Mouse (Mus musculus) urinary bladder, postnatal 4 days (tissue): ENCODE results near the gene Dtx3.
"Not testable (repeated sequence)": the region's sequence is repeated elsewhere in the genome, so short reads cannot be mapped to it uniquely, and the experiment has no call there.

Experiments used
- DNase-seq, 2 experiments: peaks; one replicate each; pipeline ENCODE4 v3.0.0; 2021 to 2022; ENCODE audit warnings: low spot score in 2 of 2

Dtx3 gene

DNA sequence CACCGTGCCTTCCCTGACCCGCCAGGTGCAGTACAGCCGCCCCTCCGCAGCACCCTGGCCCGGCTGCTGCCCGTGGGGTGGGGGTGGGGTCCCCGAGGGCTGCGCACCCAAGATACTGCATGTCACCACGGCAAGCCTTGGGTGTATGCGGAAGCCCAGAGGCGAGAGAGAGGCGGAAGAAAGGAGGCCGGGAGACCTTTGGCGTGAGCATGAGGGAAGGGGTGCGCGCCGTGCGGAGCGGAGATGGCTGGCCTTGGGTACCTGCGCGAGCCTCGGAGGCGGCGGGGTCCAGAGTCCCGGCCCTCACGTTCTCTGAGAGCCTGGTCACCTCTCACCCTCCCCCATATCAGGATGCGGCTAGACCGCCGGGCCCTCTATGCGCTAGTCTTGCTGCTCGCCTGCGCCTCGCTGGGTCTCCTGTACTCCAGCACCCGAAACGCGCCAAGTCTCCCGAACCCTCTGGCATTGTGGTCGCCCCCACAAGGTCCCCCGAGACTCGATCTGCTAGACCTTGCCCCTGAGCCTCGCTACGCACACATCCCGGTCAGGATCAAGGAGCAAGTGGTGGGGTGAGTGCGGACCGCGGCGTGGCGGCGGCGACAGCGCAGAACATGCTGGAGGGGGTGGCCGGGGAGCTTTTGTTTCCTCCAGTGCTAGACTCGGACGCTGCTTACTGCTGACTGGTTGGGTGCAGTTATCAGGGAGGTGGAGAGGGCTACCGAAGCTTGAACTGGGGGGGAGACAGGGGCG, 29.7 kb downstream of the Dtx3 start:
- peak in 1 of 2 experiments; percentile 31 for DNase-seq

DNA sequence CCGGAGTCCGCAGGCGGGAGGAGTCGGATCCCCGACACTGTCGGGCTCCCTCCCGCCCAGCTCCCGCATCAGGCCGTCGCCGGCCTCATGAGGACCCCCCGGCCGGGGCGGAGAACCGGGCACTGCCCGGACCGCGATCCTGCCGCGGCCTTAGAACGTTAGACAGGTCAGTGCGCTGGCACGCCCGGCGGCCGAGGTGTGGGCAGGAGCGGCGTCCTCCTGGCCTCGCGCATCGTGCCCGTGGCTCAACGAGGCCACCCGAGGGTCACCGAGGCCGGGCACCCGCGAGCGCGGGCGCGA, 30.2 kb downstream of the Dtx3 start:
- no peak for DNase-seq

DNA sequence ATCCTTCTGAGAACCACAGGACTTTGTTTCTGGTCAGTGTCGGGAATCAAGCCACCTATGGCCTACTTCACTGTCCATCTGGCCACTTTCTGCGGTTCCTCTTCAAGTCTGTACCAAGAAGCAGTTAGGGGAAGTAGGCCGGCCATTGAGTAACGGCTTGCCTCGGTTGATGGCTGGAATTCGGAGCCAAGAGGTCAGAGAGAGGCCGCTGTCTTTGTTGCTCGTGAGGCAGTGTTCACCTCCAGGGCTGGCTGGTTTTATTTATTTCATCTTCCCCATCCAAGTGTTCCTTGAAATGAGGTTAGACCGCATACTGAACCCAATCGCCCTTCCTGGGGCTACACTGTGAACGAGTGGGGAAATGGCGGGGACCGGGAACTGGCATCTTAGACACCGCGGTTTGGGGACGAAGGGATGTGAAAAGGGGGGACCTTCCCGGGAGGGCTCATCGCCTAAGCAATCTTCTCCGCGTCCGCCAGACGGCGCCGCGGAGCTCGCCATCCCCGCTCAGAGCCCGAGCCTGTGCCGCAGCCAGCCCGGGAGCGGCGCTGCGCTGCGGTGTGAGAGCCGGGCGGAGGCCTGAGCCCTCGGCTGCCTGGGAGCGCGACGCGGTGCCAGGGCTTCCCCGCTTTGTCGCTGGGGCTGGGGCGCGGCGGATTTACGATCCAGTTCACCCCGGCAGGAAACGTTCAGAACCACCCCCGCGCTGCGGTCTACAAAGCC, 30.7 kb downstream of the Dtx3 start, which contains the start of gene B4galnt1:
Gene B4galnt1, plus strand, starts transcription at position 595 of the 723 bp plus-strand sequence.
- DNase-seq = peak in 1 of 2 experiments; percentile 62

DNA sequence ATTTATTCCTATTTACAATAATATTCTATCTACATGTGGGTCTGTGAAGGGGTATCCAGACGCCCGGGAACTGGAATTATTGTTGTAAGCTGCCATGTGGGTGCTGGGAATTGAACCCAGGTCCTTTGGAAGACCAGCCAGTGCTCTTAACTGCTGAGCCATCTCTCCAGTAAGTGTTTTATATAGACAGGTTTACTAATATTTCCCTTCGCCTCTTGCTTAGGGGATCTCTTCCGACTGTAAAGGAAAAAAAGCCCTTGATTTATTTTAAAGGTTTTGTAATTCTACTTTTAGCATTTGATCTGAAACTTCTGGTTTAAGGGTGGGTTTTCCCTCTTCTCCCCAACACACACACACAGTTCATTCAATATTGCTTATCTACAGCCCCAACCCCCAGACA, 31.3 kb downstream of the Dtx3 start:
- DNase-seq = no peak

DNA sequence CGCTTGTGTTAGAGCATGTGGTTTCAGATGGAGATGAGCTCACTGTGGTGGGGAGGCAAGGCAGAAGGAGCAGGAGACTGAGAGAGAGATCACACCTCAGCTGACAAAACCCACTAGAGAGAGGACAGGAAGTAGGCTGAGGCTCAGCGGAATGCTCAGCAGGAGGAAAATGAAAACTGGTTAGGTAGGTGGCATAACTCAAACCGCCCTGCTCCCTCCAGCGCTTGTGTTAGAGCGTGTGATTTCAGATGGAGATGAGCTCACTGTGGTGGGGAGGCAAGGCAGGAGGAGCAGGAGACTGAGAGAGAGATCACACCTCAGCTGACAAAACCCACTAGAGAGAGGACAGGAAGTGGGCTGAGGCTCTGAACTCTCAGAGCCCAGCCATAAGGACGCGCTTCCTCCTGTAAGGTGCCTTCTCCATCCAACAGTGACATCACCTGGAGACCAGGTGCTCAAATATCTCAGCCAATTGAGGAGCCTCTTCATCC, 32.7 kb downstream of the Dtx3 start:
- DNase-seq = not testable (repeated sequence)

DNA sequence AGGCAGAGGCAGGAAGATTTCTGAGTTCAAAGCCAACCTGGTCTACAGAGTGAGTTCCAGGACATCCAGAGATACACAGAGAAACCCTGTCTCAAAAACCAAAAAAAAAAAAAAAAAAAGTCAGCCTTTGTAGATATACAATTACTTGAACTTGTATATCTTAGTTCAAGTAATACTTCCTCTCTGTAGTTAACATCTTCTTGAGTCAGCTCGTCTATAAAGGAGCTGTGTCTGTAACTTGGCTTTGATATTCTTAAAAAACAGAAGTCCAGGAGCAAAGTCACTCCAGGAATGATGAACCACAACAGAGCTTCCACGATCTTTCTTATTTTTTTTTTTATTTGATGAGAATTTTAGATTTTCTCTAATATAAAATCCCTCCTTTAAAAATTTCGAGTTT, 34.8 kb downstream of the Dtx3 start:
- DNase-seq = no peak

DNA sequence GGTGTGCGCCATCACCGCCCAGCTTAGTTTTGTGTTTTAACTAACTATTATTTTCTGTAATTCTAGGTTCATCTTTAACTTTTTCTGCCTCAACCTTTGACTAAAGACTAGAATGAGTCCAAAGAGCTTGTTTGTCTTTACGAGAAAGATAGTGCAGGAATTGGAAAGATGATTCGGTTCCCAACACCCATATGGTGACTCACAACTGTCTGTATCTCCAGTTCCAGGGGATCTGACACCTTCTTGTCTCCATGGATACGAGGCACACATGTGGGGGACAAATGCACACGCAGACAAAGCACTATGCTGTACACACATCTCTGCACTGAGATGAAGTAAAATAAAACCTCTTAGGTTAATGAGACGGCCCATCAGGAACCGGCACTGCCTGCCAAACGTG, 35.4 kb downstream of the Dtx3 start:
- no peak for DNase-seq

DNA sequence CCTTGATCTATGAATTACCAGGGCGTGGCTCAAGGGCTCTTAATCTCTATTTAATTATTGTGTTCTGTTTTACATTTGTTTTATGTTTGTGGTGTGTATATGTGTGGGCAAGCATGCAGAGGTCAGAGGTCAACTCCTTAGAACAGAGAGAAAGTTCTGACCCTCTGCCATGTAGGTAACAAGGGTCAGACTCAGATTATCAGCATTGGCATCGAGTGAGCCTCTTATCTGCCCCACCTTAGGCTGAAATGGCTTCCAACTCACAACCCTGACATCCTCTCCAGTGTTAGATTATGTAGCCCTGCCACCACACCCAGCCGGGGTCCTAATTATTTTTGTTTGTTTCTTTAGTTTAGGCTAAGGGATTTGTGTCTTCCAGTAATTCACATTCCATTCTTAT, 37.1 kb downstream of the Dtx3 start:
- DNase-seq = no peak

DNA sequence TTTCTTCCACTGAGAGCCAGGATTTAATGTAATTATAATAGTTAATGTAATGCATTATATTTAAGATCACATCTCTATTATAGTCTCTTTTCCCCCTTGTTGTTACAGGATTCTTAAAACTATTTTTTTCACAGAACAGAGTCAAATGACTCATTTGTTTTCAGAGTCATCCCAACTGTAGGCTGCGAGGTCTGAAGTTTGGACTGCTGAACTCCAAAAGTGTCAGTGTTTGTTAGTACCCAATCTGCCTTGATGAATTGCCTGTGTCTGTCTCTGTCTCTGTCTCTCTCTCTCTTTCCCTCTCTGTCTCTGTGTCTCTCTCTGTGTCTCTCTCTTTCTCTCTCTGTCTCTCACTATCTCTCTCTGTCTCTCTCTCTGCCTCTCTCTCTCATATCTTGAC, 39.0 kb downstream of the Dtx3 start:
- DNase-seq = no peak

DNA sequence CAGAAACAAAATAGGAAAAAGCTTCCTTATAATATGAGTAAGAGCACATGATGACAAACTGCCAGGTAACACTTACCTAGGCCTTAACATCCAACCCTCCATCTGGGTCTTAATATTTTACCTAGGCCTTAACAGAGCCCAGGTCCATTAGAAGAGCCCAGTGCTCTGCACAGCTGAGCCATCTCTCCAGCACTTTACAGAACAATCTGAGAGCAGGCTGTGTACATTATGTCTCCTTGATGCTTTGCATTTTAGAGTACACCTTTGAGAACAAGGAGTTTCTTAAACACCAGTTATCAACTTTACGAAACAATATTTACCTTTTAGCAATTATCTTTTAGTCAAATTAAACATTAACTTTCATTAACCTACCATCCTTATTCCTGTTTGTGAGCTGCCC, 39.4 kb downstream of the Dtx3 start:
- DNase-seq = no peak

DNA sequence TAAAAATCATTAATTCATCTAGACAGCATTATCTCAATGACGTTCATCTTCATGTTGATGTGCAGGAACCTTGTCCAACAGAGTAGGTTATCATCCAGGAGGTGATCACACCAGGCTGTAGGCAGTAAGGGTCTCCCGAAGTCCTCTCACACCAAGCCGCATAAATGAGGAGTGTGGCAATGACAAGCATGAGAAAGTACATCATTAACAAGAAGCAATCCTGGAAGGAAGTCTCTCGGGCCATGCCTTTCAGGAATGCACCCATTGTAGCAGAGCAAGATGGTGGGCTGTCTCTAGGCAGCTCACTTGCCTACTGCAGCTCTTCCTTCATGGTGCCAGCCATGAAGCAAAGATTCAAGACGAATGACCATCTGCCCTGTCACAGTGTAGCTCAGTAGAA, 40.9 kb downstream of the Dtx3 start:
- no peak for DNase-seq

DNA sequence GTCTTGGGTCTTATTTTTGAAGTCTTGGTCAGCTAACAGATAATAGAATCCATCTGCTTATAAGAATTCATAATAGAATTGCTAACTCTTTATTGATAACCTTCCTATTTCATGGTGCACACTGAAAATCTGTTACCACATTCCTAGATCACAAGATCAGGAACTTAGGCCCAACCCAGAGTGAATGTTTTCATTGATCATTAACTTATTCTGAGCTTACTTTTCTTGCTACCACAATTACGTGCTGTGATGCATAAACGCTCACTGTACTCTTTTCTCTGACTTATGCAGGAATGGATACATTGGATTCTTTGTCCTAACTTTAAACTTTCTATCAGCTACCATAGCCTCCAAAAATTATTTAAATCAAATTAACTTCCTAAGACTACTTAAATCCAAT, 41.3 kb downstream of the Dtx3 start:
- no peak for DNase-seq

DNA sequence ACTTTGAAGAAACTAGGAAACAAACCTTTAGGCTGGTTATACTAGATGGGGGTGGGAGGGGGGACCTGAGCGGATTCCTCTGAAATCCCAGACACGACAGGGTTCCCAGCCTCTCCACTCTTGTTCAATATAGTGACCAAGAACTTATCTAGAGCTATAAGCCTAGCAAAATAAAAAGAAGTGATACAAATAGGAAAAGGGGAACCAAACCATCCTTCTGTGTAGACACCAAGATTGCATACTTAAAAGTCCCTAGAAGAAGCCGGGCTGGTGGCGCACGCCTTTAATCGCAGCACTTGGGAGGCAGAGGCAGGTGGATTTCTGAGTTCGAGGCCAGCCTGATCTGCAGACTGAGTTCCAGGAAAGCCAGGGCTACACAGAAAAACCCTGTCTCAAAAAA, 42.2 kb downstream of the Dtx3 start:
- no peak for DNase-seq

DNA sequence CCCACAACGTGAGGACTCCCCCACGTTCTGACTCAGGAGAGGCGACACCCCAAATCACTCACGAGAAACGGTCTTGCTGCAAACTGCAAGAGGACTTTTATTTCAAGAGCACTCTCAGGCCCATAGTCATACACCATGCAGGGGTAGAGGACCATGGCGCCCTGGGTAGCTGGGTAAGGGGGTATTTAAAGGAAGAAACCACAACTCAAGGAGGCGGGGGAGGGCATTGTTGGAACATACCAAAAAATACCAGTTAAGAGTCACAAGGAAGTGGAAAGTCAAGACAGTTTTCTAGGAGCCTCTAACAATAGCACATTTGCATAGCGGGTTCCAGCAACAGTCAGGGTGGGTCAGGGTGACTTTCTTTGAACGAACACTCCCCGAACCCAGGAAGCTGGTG, 43.0 kb downstream of the Dtx3 start:
- not testable (repeated sequence) for DNase-seq

DNA sequence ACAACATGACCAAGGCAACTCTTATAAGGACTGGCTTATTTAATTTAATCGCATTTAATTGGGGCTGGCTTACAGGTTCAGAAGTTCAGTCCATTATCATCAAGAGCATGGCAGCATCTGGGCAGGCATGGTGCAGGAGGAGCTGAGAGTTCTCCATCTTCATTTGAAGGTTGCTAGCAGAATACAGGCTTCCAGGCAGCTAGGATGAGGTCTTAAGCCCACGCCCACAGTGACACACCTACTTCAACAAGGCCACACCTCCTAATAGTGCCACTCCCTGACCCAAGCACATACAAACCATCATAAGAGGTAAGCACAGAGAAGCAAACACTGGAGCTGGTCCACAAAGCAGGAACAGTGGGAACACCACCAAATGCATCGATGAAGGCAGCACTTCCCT, 44.3 kb downstream of the Dtx3 start:
- DNase-seq = not testable (repeated sequence)

DNA sequence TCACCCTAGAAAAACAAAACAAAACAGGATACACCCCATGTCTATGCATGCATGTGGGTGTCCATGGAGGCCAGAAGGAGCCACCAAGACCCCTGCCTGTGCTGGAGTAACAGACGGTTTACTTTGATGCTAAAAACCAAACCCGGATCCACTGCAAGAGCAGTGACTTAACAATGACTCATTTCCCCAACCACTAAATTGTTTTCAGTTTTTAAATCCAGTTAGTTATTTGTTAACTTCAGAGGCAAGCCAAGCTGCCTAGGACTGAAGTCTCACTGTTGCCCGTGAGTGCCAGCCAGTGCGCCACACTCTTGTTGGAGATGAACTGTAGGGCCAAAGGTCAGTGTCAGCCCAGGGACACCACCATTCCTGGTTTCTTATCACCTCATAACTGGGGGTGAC, 45.1 kb downstream of the Dtx3 start:
- no peak for DNase-seq

DNA sequence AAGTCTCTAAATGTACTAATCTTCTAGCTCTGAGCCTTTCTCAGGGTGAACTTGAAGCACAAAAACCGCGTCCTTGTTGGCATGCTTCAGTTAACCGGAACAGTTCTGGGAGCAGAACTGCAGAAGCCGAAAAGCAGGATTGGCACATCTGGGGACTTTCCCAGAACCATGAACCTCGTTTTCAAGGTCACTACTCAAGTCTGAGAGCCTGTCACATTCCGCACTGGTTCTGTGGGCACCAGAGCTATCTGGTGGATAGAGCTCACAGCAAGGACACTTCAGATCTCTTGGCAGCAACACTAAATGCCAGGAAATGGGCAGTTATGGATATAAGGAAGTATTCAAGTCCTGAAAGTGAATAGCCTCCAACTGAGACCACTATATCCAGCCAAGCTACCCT, 48.4 kb downstream of the Dtx3 start:
- DNase-seq = no peak

DNA sequence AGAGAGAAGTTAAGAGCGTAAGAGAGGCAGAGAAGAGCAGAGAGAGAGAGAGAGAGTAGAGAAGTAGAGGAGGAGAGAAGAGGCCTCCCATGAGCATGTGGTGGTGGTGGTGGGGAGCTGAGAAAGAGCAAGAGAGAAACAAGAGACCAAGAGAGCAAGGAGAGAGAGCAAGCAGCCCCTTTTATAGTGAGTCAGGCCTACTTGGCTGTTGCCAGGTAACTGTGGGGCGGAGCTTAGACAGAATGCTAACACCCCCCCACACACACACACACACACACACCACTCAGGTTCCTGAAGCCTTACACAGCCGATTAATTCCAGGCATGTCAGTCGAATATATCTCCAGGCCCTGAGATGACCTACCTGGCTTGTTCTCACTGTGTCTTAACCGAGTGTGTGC, 50.2 kb downstream of the Dtx3 start:
- DNase-seq = no peak

DNA sequence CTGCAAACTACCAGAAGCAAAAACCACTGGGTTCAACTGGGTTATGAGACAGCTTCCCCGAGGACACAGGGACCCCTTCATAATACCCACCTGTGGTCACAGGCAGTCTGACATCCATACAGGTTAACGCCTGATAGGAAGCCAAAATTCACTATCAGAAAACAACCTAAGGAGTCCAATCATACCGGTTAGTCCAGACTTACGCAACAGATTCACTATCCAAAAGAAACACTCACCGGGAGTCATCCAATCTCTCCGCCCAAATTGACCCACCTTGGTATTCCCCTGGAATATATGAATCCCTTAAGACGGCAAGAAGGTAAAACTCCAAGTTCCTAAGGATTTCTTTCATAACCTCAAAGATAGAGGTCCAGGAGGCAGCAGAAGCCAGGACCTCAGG, 51.0 kb downstream of the Dtx3 start:
- no peak for DNase-seq

DNA sequence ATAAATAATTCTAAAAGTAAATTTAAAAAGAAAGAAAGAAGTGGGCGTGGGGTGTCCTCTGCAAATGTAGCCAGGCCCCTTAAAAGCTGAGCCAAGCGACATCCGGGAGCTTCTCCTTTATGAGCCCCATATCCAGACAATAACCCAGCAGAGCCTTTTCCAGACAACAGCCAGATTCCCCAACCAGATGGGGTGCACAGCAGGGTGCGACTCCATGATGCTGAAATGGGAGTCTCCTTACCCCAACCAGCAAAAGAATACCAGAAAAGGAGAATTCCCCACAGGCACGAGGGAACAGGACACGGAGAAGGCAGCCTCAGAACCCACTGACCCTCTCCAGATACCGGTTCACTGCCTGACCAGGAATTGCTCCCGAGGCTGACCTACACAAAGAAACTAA, 52.3 kb downstream of the Dtx3 start:
- no peak for DNase-seq

DNA sequence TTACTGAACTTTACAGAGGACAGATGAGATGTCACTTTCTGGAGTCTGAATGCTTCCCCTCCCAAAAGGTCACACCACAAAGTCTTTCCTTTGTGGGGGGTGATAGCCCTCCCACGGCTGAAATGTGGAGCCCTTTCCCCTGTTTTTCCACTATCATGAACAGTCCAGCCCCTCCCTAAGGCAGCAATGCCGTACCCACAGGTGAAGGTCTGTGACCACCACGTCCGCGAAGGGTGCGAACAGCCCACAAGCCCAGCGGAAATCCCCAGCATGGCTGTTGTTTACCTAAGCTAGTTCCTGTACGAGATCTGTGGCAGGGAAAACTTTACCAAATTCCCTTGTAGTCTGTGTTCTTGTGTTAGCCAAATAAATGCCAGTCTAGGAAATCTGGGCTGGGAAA, 54.0 kb downstream of the Dtx3 start:
- no peak for DNase-seq

DNA sequence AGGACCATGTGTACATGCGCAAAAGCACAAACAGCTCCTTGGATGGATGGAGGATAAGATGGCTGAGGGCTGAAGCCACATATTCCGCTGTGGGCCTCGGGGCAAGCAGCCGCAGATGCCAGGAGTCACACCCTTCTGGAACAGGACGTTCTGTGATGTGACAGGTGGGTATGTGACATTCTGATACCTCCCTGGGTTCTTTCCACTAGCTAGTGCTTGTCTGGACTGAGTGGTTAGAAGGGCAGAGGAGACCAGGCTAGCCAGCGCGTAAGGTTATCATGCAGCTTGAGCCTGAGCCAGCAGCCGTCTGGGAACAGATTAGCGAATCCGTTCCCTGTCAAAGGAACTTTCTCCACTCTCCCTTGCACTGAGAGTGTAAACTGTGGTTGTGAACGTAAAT, 54.6 kb downstream of the Dtx3 start:
- DNase-seq = no peak
